Mouse (Mus musculus) left cerebral cortex, postnatal 36 days (tissue): Measurements from ENCODE around the gene Pias4. TPM values are rescaled to one million over a fixed set of nuclear protein-coding genes. Genes with fewer than 3 reads are reported as not detected.
A peak's percentile ranks its signal among the peaks of the same experiment; 100 is the strongest.
"Not testable (repeated sequence)": the region's sequence is repeated elsewhere in the genome, so short reads cannot be mapped to it uniquely, and the experiment has no call there.

ENCODE experiments used
- DNase-seq, 2 experiments: peaks; one replicate each; pipeline ENCODE4 v3.0.0; 2021 to 2022; ENCODE audit warnings: low spot score in 2 of 2, mixed read lengths in 1 of 2
- intact Hi-C: fragments of 180-260 bp; cut with DNase I; formaldehyde crosslinking; loops from one replicate; pipeline ENCODE4 v1.15.1; 2025
- total RNA-seq, 2 experiments: library from RNA; stranded (reverse); gene quantifications; 2 replicates each; pipeline ENCODE4 v1.2.3; 2021

Pias4 gene
- total RNA-seq, 2 experiments from 2014 or later, result 26.7 to 31.8 TPM

- intact Hi-C loops, result loop anchor here (5.0 kb wide), 1 partner anchor 34 kb away; no protein-coding TSS in a partner anchor
- no peak for DNase-seq
These were observed 8.3 kb upstream of the Pias4 start for GRCm38 (mm10) chr10:81175936-81176465.

GRCm38 (mm10) chr10:81175345-81175701 lies 7.6 kb upstream of the Pias4 start:
- not testable (repeated sequence) for DNase-seq
- intact Hi-C loops, result loop anchor here (5.0 kb wide), 1 partner anchor 33 kb away; no protein-coding TSS in a partner anchor

- DNase-seq, result peak; percentile 86 to 88
- intact Hi-C loops, result loop anchor here (5.0 kb wide), 1 partner anchor 32 kb away; no protein-coding TSS in a partner anchor
These were observed 7.1 kb upstream of the Pias4 start for GRCm38 (mm10) chr10:81174617-81175344.

DNA sequence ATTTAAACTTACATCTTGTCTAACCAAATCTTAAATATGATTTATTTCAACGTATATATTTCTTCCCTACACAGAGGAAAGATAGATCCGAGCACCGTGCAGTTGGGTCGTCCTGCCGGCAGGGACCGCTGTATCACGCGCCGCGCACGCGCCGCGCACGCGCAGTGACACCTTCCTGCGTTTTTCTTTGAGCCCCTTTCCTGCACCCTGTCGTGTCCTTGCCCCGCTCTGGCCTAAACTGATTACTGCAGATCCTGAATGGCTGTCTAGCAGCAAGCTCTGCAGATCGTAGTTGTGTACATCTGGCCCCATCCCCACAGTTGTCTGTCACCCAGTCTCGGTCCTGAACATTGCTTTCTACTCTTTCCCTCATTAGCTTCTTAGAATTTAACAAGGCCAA lies 5.4 kb upstream of the Pias4 start:
- intact Hi-C loops, result no loop called here
- DNase-seq, result peak; percentile 83 to 86

DNA sequence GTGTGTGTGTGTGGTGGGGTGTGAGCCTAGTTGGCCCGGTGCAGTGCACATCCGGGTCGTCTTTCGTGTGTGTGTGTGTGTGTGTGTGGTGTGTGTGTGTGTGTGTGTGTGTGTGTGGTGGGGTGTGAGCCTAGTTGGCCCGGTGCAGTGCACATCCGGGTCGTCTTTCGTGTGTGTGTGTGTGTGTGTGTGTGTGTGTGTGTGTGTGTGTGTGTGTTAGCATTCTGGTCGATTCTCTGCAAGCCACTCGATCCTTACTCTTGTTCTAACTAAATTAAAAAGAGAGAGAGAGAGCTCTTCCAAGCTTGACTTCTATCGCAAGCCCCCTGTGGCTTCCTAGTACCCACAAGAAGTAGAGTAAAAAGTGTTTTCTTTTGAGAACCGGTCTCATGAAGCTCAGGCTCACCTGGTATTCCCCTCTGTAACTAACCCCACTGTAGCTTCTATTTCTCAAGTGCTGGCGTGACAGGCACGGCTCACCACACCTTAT lies 1.7 kb upstream of the Pias4 start:
- DNase-seq, intact Hi-C loops: not testable (repeated sequence)

- intact Hi-C loops, result no loop called here
- DNase-seq, result peak; percentile 73 to 77
These were observed 960 bp upstream of the Pias4 start for GRCm38 (mm10) chr10:81168521-81169244.

- intact Hi-C loops, result no loop called here
- DNase-seq, result no peak
These were observed 336 bp upstream of the Pias4 start for GRCm38 (mm10) chr10:81168087-81168431.

- no peak for DNase-seq
- intact Hi-C loops, result no loop called here
These were observed 2.6 kb downstream of the Pias4 start for GRCm38 (mm10) chr10:81165118-81165517.

DNA sequence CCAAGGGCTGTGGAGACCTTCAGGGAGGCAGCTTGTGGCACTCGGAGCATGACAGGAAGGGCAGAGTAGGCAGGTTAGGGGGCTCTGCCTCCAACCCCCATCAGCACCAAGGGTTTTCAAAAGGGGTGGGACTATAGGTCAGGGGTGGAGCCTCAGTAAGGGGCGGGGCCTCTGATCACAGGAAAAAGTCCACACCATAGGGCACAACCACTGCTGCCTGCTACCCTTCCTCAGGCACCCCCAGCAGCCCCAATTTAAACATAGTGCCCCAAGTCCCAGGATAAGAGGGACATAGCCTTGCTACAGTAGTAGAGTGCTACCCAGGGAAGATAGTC lies 5.4 kb downstream of the Pias4 start:
- no peak for DNase-seq
- intact Hi-C loops, result no loop called here

- DNase-seq, result no peak
- intact Hi-C loops, result no loop called here
These were observed 6.0 kb downstream of the Pias4 start for GRCm38 (mm10) chr10:81161602-81162317.

DNA sequence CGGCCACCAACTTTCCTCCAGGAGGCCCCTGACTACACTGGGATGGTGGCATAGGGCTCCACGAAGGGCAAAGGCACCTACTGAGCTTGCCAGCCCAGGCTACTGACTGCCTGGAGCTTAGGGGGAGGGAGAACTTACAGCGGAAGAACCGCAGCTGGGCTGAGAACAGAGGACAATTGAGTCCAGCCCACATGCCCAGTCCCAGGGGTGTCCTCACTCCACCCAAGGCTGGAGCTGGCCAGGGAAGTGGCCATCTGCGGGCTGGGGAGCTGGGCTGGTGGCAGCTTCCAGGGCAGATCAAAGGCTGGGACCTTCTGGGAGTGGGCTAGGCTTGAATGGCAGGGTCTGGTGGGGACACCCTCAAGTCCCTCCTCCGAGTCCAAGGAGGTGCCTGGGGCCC lies 13.0 kb downstream of the Pias4 start:
- intact Hi-C loops, result no loop called here

GRCm38 (mm10) chr10:81154313-81154712 lies 13.4 kb downstream of the Pias4 start:
- intact Hi-C loops, result no loop called here
- DNase-seq, result no peak

More for the DNA sequence above, 13.0 kb downstream of the Pias4 start:
- DNase-seq, result no peak

- intact Hi-C loops, result no loop called here
- no peak for DNase-seq
These were observed 15.1 kb downstream of the Pias4 start for GRCm38 (mm10) chr10:81152609-81153008.

DNA sequence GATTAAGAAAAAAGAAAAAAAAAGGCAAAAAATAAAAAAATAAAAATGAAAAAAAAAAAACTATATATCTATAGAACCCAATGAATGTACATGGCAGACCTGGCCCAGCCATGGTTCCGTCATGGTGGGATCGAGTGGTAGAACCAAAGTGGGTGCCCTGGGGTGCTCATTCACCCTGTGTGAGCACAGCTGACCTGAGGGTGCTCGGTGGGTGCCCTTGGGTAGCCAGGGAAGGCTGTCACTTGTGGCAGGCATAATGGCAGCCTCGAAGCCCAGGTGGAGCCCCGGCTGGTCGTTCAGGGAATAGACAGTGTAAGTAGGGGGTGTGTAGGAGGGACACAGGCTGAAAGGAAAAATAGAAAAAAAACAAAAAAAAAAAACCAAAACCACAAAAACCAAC lies 16.5 kb downstream of the Pias4 start:
- intact Hi-C loops, result no loop called here
- no peak for DNase-seq

DNA sequence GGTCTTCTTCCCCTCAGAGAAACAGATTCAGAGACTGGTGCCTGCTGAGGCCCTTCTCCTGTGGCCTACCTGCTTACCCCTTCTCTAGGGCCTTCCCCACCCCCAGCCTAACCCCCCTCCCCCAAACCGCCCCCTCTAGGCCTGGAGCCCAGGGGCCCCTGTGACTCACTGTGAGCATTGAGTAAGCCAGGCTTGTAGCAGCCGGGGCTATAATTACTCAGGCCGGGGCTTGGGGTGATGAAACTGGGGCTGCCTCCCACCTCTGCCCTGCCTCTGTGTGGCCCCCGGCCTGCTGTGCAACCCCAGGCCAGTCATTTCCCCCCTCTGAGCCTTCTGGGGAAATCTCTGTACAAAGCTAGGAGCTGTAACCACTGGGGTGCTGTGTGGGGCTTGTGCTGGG lies 21.4 kb downstream of the Pias4 start:
- DNase-seq, result no peak
- intact Hi-C loops, result no loop called here

GRCm38 (mm10) chr10:81145778-81146177 lies 21.9 kb downstream of the Pias4 start:
- no peak for DNase-seq
- intact Hi-C loops, result no loop called here

DNA sequence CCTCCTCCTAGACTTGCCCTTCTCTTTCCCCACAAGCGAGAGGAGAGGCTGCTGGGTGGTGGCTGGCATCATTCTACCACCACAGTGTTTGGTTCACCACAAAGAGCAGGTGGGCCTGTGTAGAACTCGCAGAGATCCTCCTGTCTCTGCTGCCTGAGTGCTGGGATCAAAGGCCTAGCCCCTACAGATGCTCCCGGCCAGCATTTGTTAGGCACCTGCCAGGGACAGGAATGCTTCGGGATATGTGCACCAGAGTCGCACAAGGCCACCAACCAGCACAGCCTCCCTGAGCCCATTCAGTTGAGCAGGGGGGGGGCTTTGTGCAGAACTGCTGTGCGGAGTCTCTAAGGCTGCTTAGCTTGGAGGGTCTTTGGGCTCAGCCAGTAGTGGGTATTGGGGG lies 22.4 kb downstream of the Pias4 start:
- no peak for DNase-seq
- intact Hi-C loops, result no loop called here

DNA sequence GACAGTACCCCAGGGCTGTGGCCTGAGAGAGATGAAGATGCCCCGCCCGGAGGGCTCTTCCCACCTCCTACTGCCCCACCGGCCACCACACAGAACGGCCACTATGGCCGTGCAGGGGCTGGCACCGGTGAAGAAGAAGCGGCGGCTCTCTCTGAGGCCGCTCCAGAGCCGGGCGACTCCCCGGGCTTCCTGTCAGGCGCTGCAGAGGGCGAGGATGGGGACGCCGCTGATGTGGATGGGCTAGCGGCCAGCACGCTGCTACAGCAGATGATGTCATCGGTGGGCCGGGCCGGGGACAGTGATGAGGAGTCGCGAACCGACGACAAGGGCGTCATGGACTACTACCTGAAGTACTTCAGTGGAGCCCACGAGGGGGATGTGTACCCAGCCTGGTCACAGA lies 23.1 kb downstream of the Pias4 start:
- DNase-seq, result no peak
- intact Hi-C loops, result loop anchor here (5.0 kb wide), 1 partner anchor 33 kb away; the partner anchor contains the start of gene Eef2

- intact Hi-C loops, result loop anchor here (5.0 kb wide), 1 partner anchor 33 kb away; the partner anchor contains the start of gene Eef2
- DNase-seq, result no peak
These were observed 23.8 kb downstream of the Pias4 start for GRCm38 (mm10) chr10:81143845-81144437.
